Mouse (Mus musculus): ENCODE measurements around the gene Nudt11.
"Not testable (repeated sequence)": the region's sequence is repeated elsewhere in the genome, so short reads cannot be mapped to it uniquely, and the experiment has no call there.

The Nudt11 gene

GRCm38 (mm10) chrX:6047066-6047935 lies at the start of gene Nudt11:
TSS of gene Nudt11 (plus strand) at chrX:6047453.
- not testable (repeated sequence) for DNase-seq (ENCODE audit: low spot score)

- not testable (repeated sequence) for DNase-seq (ENCODE audit: low spot score)
These were observed 822 bp downstream of the Nudt11 start for GRCm38 (mm10) chrX:6047936-6048614.

GRCm38 (mm10) chrX:6061563-6061962 lies 14.3 kb downstream of the Nudt11 start:
- DNase-seq (ENCODE audit: low spot score): no peak

- DNase-seq (ENCODE audit: low spot score): no peak
These were observed 35.9 kb downstream of the Nudt11 start, which contains the start of gene AU022751 for GRCm38 (mm10) chrX:6082954-6083680. TSS of gene AU022751 (minus strand) at chrX:6083419.

- DNase-seq (ENCODE audit: low spot score): no peak
These were observed 44.3 kb downstream of the Nudt11 start for GRCm38 (mm10) chrX:6091547-6091946.

GRCm38 (mm10) chrX:6091996-6092757 lies 44.9 kb downstream of the Nudt11 start:
- no peak for DNase-seq (ENCODE audit: low spot score)
